Mouse (Mus musculus): ENCODE data around the gene Greb1. TPM values are rescaled to one million over a fixed set of nuclear protein-coding genes. Genes with fewer than 3 reads are reported as not detected.

Greb1 gene
- polyA plus RNA-seq, 1 experiment from 2014 or later: 7.1 TPM

GRCm38 (mm10) chr12:16836188-16836587 lies 35.5 kb upstream of the Greb1 start:
- Histone ChIP-seq H3K4me1 (replicated peaks; ENCODE audit: control insufficient read depth, insufficient read depth, low read length) (no peaks in the 10 kb centered on the region), H3K27me3 (ENCODE audit: control insufficient read depth, insufficient read depth, low read length) (no peaks in the 10 kb centered on the region), H3K36me3 (ENCODE audit: control insufficient read depth, insufficient read depth, low read length) (no peaks in the 10 kb centered on the region), H3K4me2 (ENCODE audit: low read depth, low read length, severe bottlenecking) (no peak overlapping the region), H3K4me3 (ENCODE audit: low read depth, low read length) (no peak overlapping the region), H3K9ac (ENCODE audit: low read length) (no peak overlapping the region), H3K9me3 (ENCODE audit: control insufficient read depth, low read length) (no peaks in the 10 kb centered on the region; the same call in 1 of the 2 replicates), H3K27ac (ENCODE audit: low read depth, low read length) (no peak overlapping the region)
- no peak for DNase-seq (ENCODE audit: low spot score)
- no peak for ATAC-seq (replicated peaks; ENCODE audit: low FRiP score)
- WGBS: 75% methylated on average over 9 of the region's 9 CpGs

- no peaks in the 10 kb centered on the region for H3K4me1 ChIP-seq (replicated peaks; ENCODE audit: control insufficient read depth, insufficient read depth, low read length)
- ATAC-seq (replicated peaks; ENCODE audit: low FRiP score) (no peak), DNase-seq (ENCODE audit: low spot score) (no peak)
- H3K36me3 ChIP-seq (ENCODE audit: control insufficient read depth, insufficient read depth, low read length): no peaks in the 10 kb centered on the region
- no peaks in the 10 kb centered on the region for H3K27me3 ChIP-seq (ENCODE audit: control insufficient read depth, insufficient read depth, low read length)
- no peaks in the 10 kb centered on the region; the same call in 1 of the 2 replicates for H3K9me3 ChIP-seq (ENCODE audit: control insufficient read depth, low read length)
- H3K27ac ChIP-seq (ENCODE audit: low read depth, low read length): no peak overlapping the region
- no peak overlapping the region for H3K9ac ChIP-seq (ENCODE audit: low read length)
- H3K4me3 ChIP-seq (ENCODE audit: low read depth, low read length): no peak overlapping the region
- WGBS: 82% methylated on average over 11 of the region's 11 CpGs
- no peak overlapping the region for H3K4me2 ChIP-seq (ENCODE audit: low read depth, low read length, severe bottlenecking)
Measured at GRCm38 (mm10) chr12:16834701-16835100, 34.0 kb upstream of the Greb1 start.

- H3K27me3 ChIP-seq (ENCODE audit: control insufficient read depth, insufficient read depth, low read length): no peaks in the 10 kb centered on the region
- no peak overlapping the region for H3K4me3 ChIP-seq (ENCODE audit: low read depth, low read length)
- WGBS: 76% methylated on average over 4 of the region's 4 CpGs
- no peaks in the 10 kb centered on the region; the same call in 1 of the 2 replicates for H3K36me3 ChIP-seq (ENCODE audit: control insufficient read depth, insufficient read depth, low read length)
- H3K9ac ChIP-seq (ENCODE audit: low read length): no peak overlapping the region
- H3K27ac ChIP-seq (ENCODE audit: low read depth, low read length): no peak overlapping the region
- H3K4me2 ChIP-seq (ENCODE audit: low read depth, low read length, severe bottlenecking): no peak overlapping the region
- no peak for DNase-seq (ENCODE audit: low spot score)
- ATAC-seq (replicated peaks; ENCODE audit: low FRiP score): no peak
- H3K9me3 ChIP-seq (ENCODE audit: control insufficient read depth, low read length): no peaks in the 10 kb centered on the region
- no peaks in the 10 kb centered on the region for H3K4me1 ChIP-seq (replicated peaks; ENCODE audit: control insufficient read depth, insufficient read depth, low read length)
Measured at GRCm38 (mm10) chr12:16831071-16831470, 30.4 kb upstream of the Greb1 start.

- WGBS: 78% methylated on average over 2 of the region's 2 CpGs
- no peak overlapping the region for H3K9ac ChIP-seq (ENCODE audit: low read length)
Measured at GRCm38 (mm10) chr12:16829785-16830184, 29.1 kb upstream of the Greb1 start.

GRCm38 (mm10) chr12:16828505-16828904 lies 27.8 kb upstream of the Greb1 start:
- H3K27me3 ChIP-seq (ENCODE audit: control insufficient read depth, insufficient read depth, low read length): no peaks in the 10 kb centered on the region
- no peak overlapping the region for H3K9ac ChIP-seq (ENCODE audit: low read length)
- no peaks in the 10 kb centered on the region for H3K4me1 ChIP-seq (replicated peaks; ENCODE audit: control insufficient read depth, insufficient read depth, low read length)
- no peak overlapping the region for H3K4me3 ChIP-seq (ENCODE audit: low read depth, low read length)
- H3K4me2 ChIP-seq (ENCODE audit: low read depth, low read length, severe bottlenecking): no peak overlapping the region
- H3K9me3 ChIP-seq (ENCODE audit: control insufficient read depth, low read length): no peaks in the 10 kb centered on the region
- DNase-seq (ENCODE audit: low spot score) (no peak), ATAC-seq (replicated peaks; ENCODE audit: low FRiP score) (no peak)
- WGBS: 83% methylated on average over 6 of the region's 6 CpGs
- peaks cover 2% of the 10 kb centered on the region; the same call in 1 of the 2 replicates for H3K36me3 ChIP-seq (ENCODE audit: control insufficient read depth, insufficient read depth, low read length)
- no peak overlapping the region for H3K27ac ChIP-seq (ENCODE audit: low read depth, low read length)

More at GRCm38 (mm10) chr12:16829785-16830184, 29.1 kb upstream of the Greb1 start:
- H3K27ac ChIP-seq (ENCODE audit: low read depth, low read length): no peak overlapping the region
- ATAC-seq (replicated peaks; ENCODE audit: low FRiP score) (no peak), DNase-seq (ENCODE audit: low spot score) (no peak)
- H3K27me3 ChIP-seq (ENCODE audit: control insufficient read depth, insufficient read depth, low read length): no peaks in the 10 kb centered on the region
- H3K9me3 ChIP-seq (ENCODE audit: control insufficient read depth, low read length): no peaks in the 10 kb centered on the region
- H3K4me3 ChIP-seq (ENCODE audit: low read depth, low read length): no peak overlapping the region
- H3K36me3 ChIP-seq (ENCODE audit: control insufficient read depth, insufficient read depth, low read length): peaks cover 2% of the 10 kb centered on the region; the same call in 1 of the 2 replicates
- no peak overlapping the region for H3K4me2 ChIP-seq (ENCODE audit: low read depth, low read length, severe bottlenecking)
- H3K4me1 ChIP-seq (replicated peaks; ENCODE audit: control insufficient read depth, insufficient read depth, low read length): no peaks in the 10 kb centered on the region

GRCm38 (mm10) chr12:16823701-16824100 lies 23.0 kb upstream of the Greb1 start:
- no peak overlapping the region for H3K4me2 ChIP-seq (ENCODE audit: low read depth, low read length, severe bottlenecking)
- peaks cover 16% of the 10 kb centered on the region; the same call in 1 of the 2 replicates for H3K36me3 ChIP-seq (ENCODE audit: control insufficient read depth, insufficient read depth, low read length)
- no peaks in the 10 kb centered on the region for H3K27me3 ChIP-seq (ENCODE audit: control insufficient read depth, insufficient read depth, low read length)
- DNase-seq (ENCODE audit: low spot score) (no peak), ATAC-seq (replicated peaks; ENCODE audit: low FRiP score) (no peak)
- H3K27ac ChIP-seq (ENCODE audit: low read depth, low read length): no peak overlapping the region
- WGBS: 100% methylated on average over 1 of the region's 1 CpGs
- H3K9ac ChIP-seq (ENCODE audit: low read length): no peak overlapping the region
- H3K4me1 ChIP-seq (replicated peaks; ENCODE audit: control insufficient read depth, insufficient read depth, low read length): no peaks in the 10 kb centered on the region
- H3K9me3 ChIP-seq (ENCODE audit: control insufficient read depth, low read length): no peaks in the 10 kb centered on the region
- H3K4me3 ChIP-seq (ENCODE audit: low read depth, low read length): no peak overlapping the region

- no peaks in the 10 kb centered on the region for H3K27me3 ChIP-seq (ENCODE audit: control insufficient read depth, insufficient read depth, low read length)
- peaks cover 16% of the 10 kb centered on the region; the same call in 1 of the 2 replicates for H3K36me3 ChIP-seq (ENCODE audit: control insufficient read depth, insufficient read depth, low read length)
- no peak overlapping the region for H3K27ac ChIP-seq (ENCODE audit: low read depth, low read length)
- no peak overlapping the region for H3K9ac ChIP-seq (ENCODE audit: low read length)
- no peaks in the 10 kb centered on the region for H3K9me3 ChIP-seq (ENCODE audit: control insufficient read depth, low read length)
- no peak overlapping the region for H3K4me3 ChIP-seq (ENCODE audit: low read depth, low read length)
- ATAC-seq (replicated peaks; ENCODE audit: low FRiP score) (no peak), DNase-seq (ENCODE audit: low spot score) (no peak)
- no peak overlapping the region for H3K4me2 ChIP-seq (ENCODE audit: low read depth, low read length, severe bottlenecking)
- no peaks in the 10 kb centered on the region; the same call in 1 of the 2 replicates for H3K4me1 ChIP-seq (replicated peaks; ENCODE audit: control insufficient read depth, insufficient read depth, low read length)
- WGBS: 93% methylated on average over 10 of the region's 10 CpGs
Measured at GRCm38 (mm10) chr12:16822181-16822734, 21.6 kb upstream of the Greb1 start.

- H3K27ac ChIP-seq (ENCODE audit: low read depth, low read length): no peak overlapping the region
- no peak overlapping the region for H3K4me3 ChIP-seq (ENCODE audit: low read depth, low read length)
- H3K27me3 ChIP-seq (ENCODE audit: control insufficient read depth, insufficient read depth, low read length): no peaks in the 10 kb centered on the region
- WGBS: 78% methylated on average over 7 of the region's 7 CpGs
- ATAC-seq (replicated peaks; ENCODE audit: low FRiP score) (no peak), DNase-seq (ENCODE audit: low spot score) (no peak)
- H3K9ac ChIP-seq (ENCODE audit: low read length): no peak overlapping the region
- no peaks in the 10 kb centered on the region for H3K9me3 ChIP-seq (ENCODE audit: control insufficient read depth, low read length)
- H3K4me1 ChIP-seq (replicated peaks; ENCODE audit: control insufficient read depth, insufficient read depth, low read length): no peaks in the 10 kb centered on the region; the same call in 1 of the 2 replicates
- H3K4me2 ChIP-seq (ENCODE audit: low read depth, low read length, severe bottlenecking): no peak overlapping the region
- H3K36me3 ChIP-seq (ENCODE audit: control insufficient read depth, insufficient read depth, low read length): peaks cover 16% of the 10 kb centered on the region; the same call in 1 of the 2 replicates
Measured at GRCm38 (mm10) chr12:16820761-16821160, 20.1 kb upstream of the Greb1 start.

- no peaks in the 10 kb centered on the region for H3K27me3 ChIP-seq (ENCODE audit: control insufficient read depth, insufficient read depth, low read length)
- WGBS: 51% methylated on average over 11 of the region's 11 CpGs
- H3K4me1 ChIP-seq (replicated peaks; ENCODE audit: control insufficient read depth, insufficient read depth, low read length): no peaks in the 10 kb centered on the region; the same call in 1 of the 2 replicates
- DNase-seq (ENCODE audit: low spot score): no peak
- H3K4me3 ChIP-seq (ENCODE audit: low read depth, low read length): no peak overlapping the region
- peaks cover 14% of the 10 kb centered on the region; the same call in 1 of the 2 replicates for H3K36me3 ChIP-seq (ENCODE audit: control insufficient read depth, insufficient read depth, low read length)
- no peak overlapping the region for H3K9ac ChIP-seq (ENCODE audit: low read length)
- H3K9me3 ChIP-seq (ENCODE audit: control insufficient read depth, low read length): no peaks in the 10 kb centered on the region
- peak overlapping the region; percentile 31; the same call in 1 of the 2 replicates for H3K27ac ChIP-seq (ENCODE audit: low read depth, low read length)
- no peak overlapping the region for H3K4me2 ChIP-seq (ENCODE audit: low read depth, low read length, severe bottlenecking)
- ATAC-seq (replicated peaks; ENCODE audit: low FRiP score): peak; percentile 65
Measured at GRCm38 (mm10) chr12:16818513-16818912, 17.8 kb upstream of the Greb1 start.

Data from forebrain, embryonic 11.5 days (tissue).